Mouse (Mus musculus): ENCODE measurements around the gene Srsf10. TPM values are rescaled to one million over a fixed set of nuclear protein-coding genes. Genes with fewer than 3 reads are reported as not detected.

Srsf10 gene
- polyA plus RNA-seq, 1 experiment from 2014 or later: 264 TPM

- no peaks in the 10 kb centered on the region for H3K9me3 ChIP-seq (ENCODE audit: control insufficient read depth, low read length)
- H3K4me1 ChIP-seq (replicated peaks; ENCODE audit: control insufficient read depth, insufficient read depth, low read length): peaks cover 18% of the 10 kb centered on the region
- peak overlapping the region; percentile 22; the same call in 1 of the 2 replicates for H3K9ac ChIP-seq (ENCODE audit: low read length)
- H3K27ac ChIP-seq (ENCODE audit: low read length): peak overlapping the region; percentile 40; the same call in 1 of the 2 replicates
- H3K4me3 ChIP-seq (ENCODE audit: low read length): no peak overlapping the region
- H3K4me2 ChIP-seq (ENCODE audit: low read depth, low read length): no peak overlapping the region
- no peaks in the 10 kb centered on the region for H3K36me3 ChIP-seq (ENCODE audit: control insufficient read depth, insufficient read depth, low read length)
- no peak for ATAC-seq (ENCODE audit: low read depth)
- no peaks in the 10 kb centered on the region for H3K27me3 ChIP-seq (ENCODE audit: control insufficient read depth, insufficient read depth, low read depth, low read length)
- 85% methylated on average over 14 of the region's 14 CpGs for WGBS
Observed at GRCm38 (mm10) chr4:135853987-135854546, 1.5 kb upstream of the Srsf10 start.

DNA sequence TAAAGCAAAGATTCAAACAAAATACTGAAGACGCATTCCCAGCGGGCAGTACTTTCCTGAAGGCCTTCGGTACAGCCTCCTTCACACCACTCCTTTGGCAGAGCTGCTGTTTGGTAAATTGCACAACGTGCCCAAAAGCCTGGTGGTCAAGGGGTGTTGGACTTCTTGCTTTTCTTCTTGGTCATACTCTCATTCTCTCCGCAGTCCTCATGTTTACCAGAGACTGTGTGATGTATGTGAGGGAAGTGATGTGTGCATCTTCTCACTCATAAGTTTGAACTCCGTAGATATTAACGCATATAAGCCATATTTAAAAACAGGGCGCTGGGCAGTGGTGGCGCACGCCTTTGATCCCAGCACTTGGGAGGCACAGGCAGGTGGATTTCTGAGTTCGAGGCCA, 917 bp upstream of the Srsf10 start:
- H3K4me3 ChIP-seq (ENCODE audit: low read length): peak overlapping the region; percentile 91
- H3K4me1 ChIP-seq (replicated peaks; ENCODE audit: control insufficient read depth, insufficient read depth, low read length): peaks cover 23% of the 10 kb centered on the region
- no peak for ATAC-seq (ENCODE audit: low read depth)
- H3K9ac ChIP-seq (ENCODE audit: low read length): peak overlapping the region; percentile 95
- H3K9me3 ChIP-seq (ENCODE audit: control insufficient read depth, low read length): no peaks in the 10 kb centered on the region
- H3K4me2 ChIP-seq (ENCODE audit: low read depth, low read length): peak overlapping the region; percentile 89
- H3K36me3 ChIP-seq (ENCODE audit: control insufficient read depth, insufficient read depth, low read length): no peaks in the 10 kb centered on the region
- WGBS: 58% methylated on average over 11 of the region's 11 CpGs
- no peaks in the 10 kb centered on the region for H3K27me3 ChIP-seq (ENCODE audit: control insufficient read depth, insufficient read depth, low read depth, low read length)
- H3K27ac ChIP-seq (ENCODE audit: low read length): peak overlapping the region; percentile 99

DNA sequence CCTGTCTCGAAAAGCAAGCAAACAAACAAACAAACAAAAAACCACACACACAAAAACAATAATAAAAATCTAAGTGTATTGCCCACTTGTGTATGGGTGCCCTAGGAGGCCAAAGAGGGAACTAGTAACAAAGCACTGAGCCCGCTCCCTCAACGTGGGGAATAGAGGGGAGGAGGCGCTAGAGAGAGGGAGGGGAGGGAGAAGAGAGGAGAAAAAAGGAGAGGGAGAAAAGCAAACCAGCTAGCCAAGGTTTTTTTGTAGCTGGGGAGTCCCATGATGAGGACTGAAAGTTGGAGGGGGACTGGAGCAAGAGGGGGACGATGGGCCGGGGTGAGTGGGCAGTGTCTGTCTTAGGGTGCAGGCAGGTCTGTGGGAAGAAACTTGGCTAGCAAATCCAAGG, 467 bp upstream of the Srsf10 start:
- Histone ChIP-seq H3K27me3 (ENCODE audit: control insufficient read depth, insufficient read depth, low read depth, low read length) (no peaks in the 10 kb centered on the region), H3K9me3 (ENCODE audit: control insufficient read depth, low read length) (no peaks in the 10 kb centered on the region), H3K4me1 (replicated peaks; ENCODE audit: control insufficient read depth, insufficient read depth, low read length) (peaks cover 27% of the 10 kb centered on the region), H3K9ac (ENCODE audit: low read length) (peak overlapping the region; percentile 95), H3K36me3 (ENCODE audit: control insufficient read depth, insufficient read depth, low read length) (no peaks in the 10 kb centered on the region), H3K4me3 (ENCODE audit: low read length) (peak overlapping the region; percentile 91), H3K4me2 (ENCODE audit: low read depth, low read length) (peak overlapping the region; percentile 89), H3K27ac (ENCODE audit: low read length) (peak overlapping the region; percentile 99)
- peak; percentile 16 for ATAC-seq (ENCODE audit: low read depth)
- WGBS: 4% methylated on average over 6 of the region's 6 CpGs

DNA sequence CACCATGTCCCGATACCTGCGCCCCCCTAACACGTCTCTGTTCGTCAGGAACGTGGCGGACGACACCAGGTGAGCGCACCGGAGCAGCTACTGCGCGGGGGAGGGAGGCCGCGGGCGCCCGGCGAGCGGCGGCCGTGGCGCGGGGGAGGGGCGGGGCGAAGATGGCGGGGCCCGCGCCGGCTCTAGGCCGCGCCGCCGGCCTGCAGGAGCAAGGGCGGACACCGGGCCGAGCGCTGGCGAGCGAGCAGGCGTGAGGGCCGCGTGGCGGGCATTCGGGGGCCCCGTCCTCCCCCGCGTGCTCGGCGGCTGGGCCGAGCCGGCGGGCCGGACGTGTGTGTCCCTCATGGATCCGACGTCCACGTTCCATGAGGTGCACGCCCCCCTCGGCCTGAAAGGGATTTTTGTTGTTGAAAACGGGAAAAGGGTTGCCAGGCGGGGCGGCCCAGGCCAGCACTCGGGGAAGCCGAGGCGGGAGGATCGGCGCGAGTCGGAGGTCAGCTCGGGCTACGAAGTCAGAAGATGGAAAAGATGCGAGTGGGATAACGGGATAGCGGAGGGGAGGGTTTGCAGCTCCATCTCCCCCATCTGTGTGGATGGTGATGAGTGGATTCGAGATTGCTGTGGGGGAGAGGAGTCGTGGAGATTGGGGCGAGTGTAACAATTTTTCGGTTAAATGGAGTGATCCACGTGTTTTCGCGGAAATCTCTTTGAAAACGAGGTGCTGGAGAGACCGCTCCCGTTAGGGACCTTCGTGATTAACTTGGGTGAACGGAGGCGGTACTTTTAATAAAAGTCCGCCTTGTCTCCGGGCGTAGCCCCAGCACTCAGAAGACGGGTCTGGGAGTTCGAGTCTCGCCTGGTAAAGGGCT, 910 bp downstream of the Srsf10 start:
- peak overlapping the region; percentile 88 for H3K9ac ChIP-seq (ENCODE audit: low read length)
- WGBS: under 1% methylated on average over 90 of the region's 91 CpGs
- no peaks in the 10 kb centered on the region for H3K27me3 ChIP-seq (ENCODE audit: control insufficient read depth, insufficient read depth, low read depth, low read length)
- peaks cover 32% of the 10 kb centered on the region for H3K4me1 ChIP-seq (replicated peaks; ENCODE audit: control insufficient read depth, insufficient read depth, low read length)
- peak; percentile 73 for ATAC-seq (ENCODE audit: low read depth)
- peak overlapping the region; percentile 91 for H3K4me3 ChIP-seq (ENCODE audit: low read length)
- H3K36me3 ChIP-seq (ENCODE audit: control insufficient read depth, insufficient read depth, low read length): no peaks in the 10 kb centered on the region
- H3K27ac ChIP-seq (ENCODE audit: low read length): peak overlapping the region; percentile 99
- peak overlapping the region; percentile 76 for H3K4me2 ChIP-seq (ENCODE audit: low read depth, low read length)
- no peaks in the 10 kb centered on the region for H3K9me3 ChIP-seq (ENCODE audit: control insufficient read depth, low read length)

- Histone ChIP-seq H3K27me3 (ENCODE audit: control insufficient read depth, insufficient read depth, low read depth, low read length) (no peaks in the 10 kb centered on the region), H3K9ac (ENCODE audit: low read length) (peak overlapping the region; percentile 69), H3K4me3 (ENCODE audit: low read length) (peak overlapping the region; percentile 91), H3K36me3 (ENCODE audit: control insufficient read depth, insufficient read depth, low read length) (peaks cover 2% of the 10 kb centered on the region), H3K9me3 (ENCODE audit: control insufficient read depth, low read length) (no peaks in the 10 kb centered on the region), H3K27ac (ENCODE audit: low read length) (peak overlapping the region; percentile 46), H3K4me1 (replicated peaks; ENCODE audit: control insufficient read depth, insufficient read depth, low read length) (peaks cover 32% of the 10 kb centered on the region), H3K4me2 (ENCODE audit: low read depth, low read length) (peak overlapping the region; percentile 76)
- WGBS: under 1% methylated on average over 6 of the region's 7 CpGs
- no peak for ATAC-seq (ENCODE audit: low read depth)
Observed at GRCm38 (mm10) chr4:135857597-135858186, 2.1 kb downstream of the Srsf10 start.

DNA sequence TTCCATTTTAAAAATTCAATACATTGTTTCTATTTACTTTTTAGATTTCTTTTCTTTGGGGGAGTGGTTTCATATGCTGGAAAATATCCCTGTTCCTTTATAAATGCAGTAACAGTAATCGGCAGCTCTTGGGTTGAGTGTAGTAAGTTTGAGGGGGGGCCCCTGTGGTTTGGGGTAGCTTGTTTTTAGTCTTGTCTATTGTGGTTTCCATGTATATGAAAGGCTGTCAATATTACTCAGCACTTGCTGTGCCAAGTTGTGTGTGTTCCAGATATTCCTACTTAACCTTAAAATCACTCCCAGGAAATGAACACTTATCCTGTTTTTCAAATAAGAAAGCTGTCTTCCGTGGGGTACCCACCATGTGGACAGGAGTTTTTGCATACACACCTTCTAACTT, 13.4 kb downstream of the Srsf10 start:
- 43% methylated on average over 2 of the region's 2 CpGs for WGBS
- peak overlapping the region; percentile 27; the same call in 1 of the 2 replicates for H3K27ac ChIP-seq (ENCODE audit: low read length)

GRCm38 (mm10) chr4:135870227-135871023, 14.9 kb downstream of the Srsf10 start:
- Histone ChIP-seq H3K4me3 (ENCODE audit: low read length) (peak overlapping the region; percentile 23), H3K36me3 (ENCODE audit: control insufficient read depth, insufficient read depth, low read length) (peaks cover 18% of the 10 kb centered on the region), H3K4me2 (ENCODE audit: low read depth, low read length) (peak overlapping the region; percentile 44), H3K27ac (ENCODE audit: low read length) (no peak overlapping the region), H3K27me3 (ENCODE audit: control insufficient read depth, insufficient read depth, low read depth, low read length) (no peaks in the 10 kb centered on the region), H3K9me3 (ENCODE audit: control insufficient read depth, low read length) (no peaks in the 10 kb centered on the region), H3K4me1 (replicated peaks; ENCODE audit: control insufficient read depth, insufficient read depth, low read length) (peaks cover 30% of the 10 kb centered on the region), H3K9ac (ENCODE audit: low read length) (peak overlapping the region; percentile 43)
- 18% methylated on average over 2 of the region's 2 CpGs for WGBS
- no peak for ATAC-seq (ENCODE audit: low read depth)

More for the DNA sequence above, 13.4 kb downstream of the Srsf10 start:
- Histone ChIP-seq H3K9ac (ENCODE audit: low read length) (no peak overlapping the region), H3K9me3 (ENCODE audit: control insufficient read depth, low read length) (no peaks in the 10 kb centered on the region), H3K36me3 (ENCODE audit: control insufficient read depth, insufficient read depth, low read length) (peaks cover 18% of the 10 kb centered on the region), H3K4me3 (ENCODE audit: low read length) (no peak overlapping the region), H3K4me1 (replicated peaks; ENCODE audit: control insufficient read depth, insufficient read depth, low read length) (peaks cover 16% of the 10 kb centered on the region), H3K27me3 (ENCODE audit: control insufficient read depth, insufficient read depth, low read depth, low read length) (no peaks in the 10 kb centered on the region), H3K4me2 (ENCODE audit: low read depth, low read length) (no peak overlapping the region)
- ATAC-seq (ENCODE audit: low read depth): no peak

DNA sequence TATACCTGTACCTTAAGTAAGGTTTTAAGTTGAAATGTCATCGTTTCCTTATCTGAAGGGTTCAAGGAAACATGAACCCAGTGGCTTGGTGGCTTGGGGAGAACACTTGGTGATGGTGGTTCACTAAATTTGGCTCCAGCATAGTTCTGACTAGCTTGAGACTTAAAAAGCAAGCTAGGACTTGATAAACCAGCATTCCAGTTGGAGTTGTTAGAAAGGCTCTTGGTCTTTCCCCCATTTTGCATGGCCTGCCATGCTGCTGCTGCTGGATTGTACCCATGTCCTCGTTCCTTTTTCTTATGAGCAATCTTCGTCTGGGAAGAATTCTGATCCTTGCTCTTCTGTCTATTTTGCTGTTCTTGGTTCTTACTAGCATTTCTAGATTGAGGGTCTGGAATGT, 16.5 kb downstream of the Srsf10 start:
- no peaks in the 10 kb centered on the region for H3K27me3 ChIP-seq (ENCODE audit: control insufficient read depth, insufficient read depth, low read depth, low read length)
- peaks cover 14% of the 10 kb centered on the region for H3K36me3 ChIP-seq (ENCODE audit: control insufficient read depth, insufficient read depth, low read length)
- peaks cover 46% of the 10 kb centered on the region for H3K4me1 ChIP-seq (replicated peaks; ENCODE audit: control insufficient read depth, insufficient read depth, low read length)
- WGBS: 17% methylated on average over 3 of the region's 3 CpGs
- peak overlapping the region; percentile 86 for H3K4me3 ChIP-seq (ENCODE audit: low read length)
- H3K9ac ChIP-seq (ENCODE audit: low read length): peak overlapping the region; percentile 96
- peak overlapping the region; percentile 92 for H3K4me2 ChIP-seq (ENCODE audit: low read depth, low read length)
- ATAC-seq (ENCODE audit: low read depth): no peak
- H3K9me3 ChIP-seq (ENCODE audit: control insufficient read depth, low read length): no peaks in the 10 kb centered on the region
- H3K27ac ChIP-seq (ENCODE audit: low read length): peak overlapping the region; percentile 45
